Comparison of ENCODE assay signal across 19 mouse cellular contexts in genomic region chr5:5175090-5175489, GRCm38 (mm10).
DNase-seq lines count a peak whose midpoint lies in the region; ATAC-seq and TF ChIP-seq lines count a peak whose summit lies in the region.
"Had no signal": no experiment of that assay in that cellular context is flagged by ENCODE, and none has a peak within 500 bp of the region (broad histone marks: within the 10 kb centered on the region; RNA-seq: fewer than 3 reads in every experiment).

No protein-coding gene starts in this region.

- TF ChIP-seq POLR2A in limb, embryonic 14.5 days (IDR thresholded peaks at IDR 0.05; ENCODE audit: borderline replicate concordance, extremely low read depth, insufficient read depth, insufficient read length): no peak
- no peak for TF ChIP-seq POLR2A in embryonic fibroblast, embryonic 13.5 days (IDR thresholded peaks at IDR 0.05; ENCODE audit: low read depth, low read length)

- H3K4me2 ChIP-seq in forebrain, embryonic 11.5 days (ENCODE audit: low read depth, low read length, severe bottlenecking): no peak overlapping the region
- no peak overlapping the region for H3K4me2 ChIP-seq in forebrain, embryonic 15.5 days (replicated peaks)
- H3K4me2 ChIP-seq in limb, embryonic 14.5 days (replicated peaks; ENCODE audit: low read depth, low read length, severe bottlenecking): no peak overlapping the region
- H3K4me2 ChIP-seq: embryonic facial prominence, embryonic 15.5 days; limb, embryonic 12.5 days; liver, embryonic 15.5 days; midbrain, embryonic 11.5 days had no signal

- no peak for TF ChIP-seq CTCF in embryonic fibroblast, embryonic 13.5 days (IDR thresholded peaks at IDR 0.05; ENCODE audit: borderline replicate concordance, insufficient read depth, low read length)

- WGBS in forebrain, embryonic 11.5 days: 29% methylated on average over 1 of the region's 1 CpGs
- 2% methylated on average over 1 of the region's 1 CpGs for WGBS in forebrain, embryonic 15.5 days
- 33% methylated on average over 1 of the region's 1 CpGs for WGBS in limb, embryonic 14.5 days
- WGBS in limb, embryonic 10.5 days: 60% methylated on average over 1 of the region's 1 CpGs

- no peaks in the 10 kb centered on the region for H3K27me3 ChIP-seq in forebrain, embryonic 11.5 days (ENCODE audit: control insufficient read depth, insufficient read depth, low read length)
- H3K27me3 ChIP-seq in forebrain, embryonic 15.5 days: no peaks in the 10 kb centered on the region
- no peaks in the 10 kb centered on the region for H3K27me3 ChIP-seq in limb, embryonic 14.5 days (ENCODE audit: control insufficient read depth, insufficient read depth, low read length)
- H3K27me3 ChIP-seq in limb, embryonic 10.5 days (ENCODE audit: low read depth, poor library complexity, severe bottlenecking): no peaks in the 10 kb centered on the region
- H3K27me3 ChIP-seq: embryonic facial prominence, embryonic 15.5 days; limb, embryonic 12.5 days; liver, embryonic 15.5 days had no signal

- 0 out of 2 replicates have a peak, but pooled peaks cover 2% of the 10 kb centered on the region for H3K4me1 ChIP-seq in forebrain, embryonic 11.5 days (replicated peaks; ENCODE audit: control insufficient read depth, insufficient read depth, low read length)
- peaks cover 15% of the 10 kb centered on the region for H3K4me1 ChIP-seq in forebrain, embryonic 15.5 days
- no peaks in the 10 kb centered on the region for H3K4me1 ChIP-seq in limb, embryonic 14.5 days (ENCODE audit: control insufficient read depth, insufficient read depth, low read length)
- H3K4me1 ChIP-seq in limb, embryonic 10.5 days: peaks cover 8% of the 10 kb centered on the region
- H3K4me1 ChIP-seq in embryonic fibroblast, embryonic 13.5 days (ENCODE audit: control insufficient read depth, insufficient read depth, low read length): peaks cover 10% of the 10 kb centered on the region; the same call in 1 of the 2 replicates
- H3K4me1 ChIP-seq: liver, embryonic 15.5 days had no signal

- no peak overlapping the region for H3K4me3 ChIP-seq in forebrain, embryonic 11.5 days (ENCODE audit: low read depth, low read length)
- H3K4me3 ChIP-seq in forebrain, embryonic 15.5 days: no peak overlapping the region
- no peak overlapping the region for H3K4me3 ChIP-seq in limb, embryonic 14.5 days (replicated peaks; ENCODE audit: low read length)
- H3K4me3 ChIP-seq in limb, embryonic 10.5 days: no peak overlapping the region
- no peak overlapping the region for H3K4me3 ChIP-seq in embryonic fibroblast, embryonic 13.5 days (ENCODE audit: insufficient read depth, low read length)
- H3K4me3 ChIP-seq: embryonic facial prominence, embryonic 15.5 days; layer of hippocampus, adult 2 months; limb, embryonic 12.5 days; liver, embryonic 15.5 days had no signal

- no peak overlapping the region for H3K9ac ChIP-seq in forebrain, embryonic 11.5 days (ENCODE audit: low read length)
- no peak overlapping the region for H3K9ac ChIP-seq in forebrain, embryonic 15.5 days (replicated peaks)
- H3K9ac ChIP-seq in limb, embryonic 14.5 days (ENCODE audit: low read depth, low read length, severe bottlenecking): no peak overlapping the region
- H3K9ac ChIP-seq: embryonic facial prominence, embryonic 15.5 days; limb, embryonic 12.5 days; liver, embryonic 15.5 days had no signal

- no peak overlapping the region for H3K27ac ChIP-seq in forebrain, embryonic 11.5 days (ENCODE audit: low read depth, low read length)
- no peak overlapping the region for H3K27ac ChIP-seq in forebrain, embryonic 15.5 days (replicated peaks)
- H3K27ac ChIP-seq in limb, embryonic 14.5 days (replicated peaks; ENCODE audit: low read depth, low read length): no peak overlapping the region
- H3K27ac ChIP-seq in limb, embryonic 10.5 days: no peak overlapping the region
- peak overlapping the region; percentile 73 for H3K27ac ChIP-seq in embryonic fibroblast, embryonic 13.5 days (ENCODE audit: insufficient read depth, low read length)
- H3K27ac ChIP-seq: embryonic facial prominence, embryonic 15.5 days; layer of hippocampus, adult 2 months; limb, embryonic 12.5 days; liver, embryonic 15.5 days had no signal

- DNase-seq in forebrain, embryonic 11.5 days (ENCODE audit: low spot score): no peak
- DNase-seq in limb, embryonic 14.5 days (ENCODE audit: low spot score): peak; percentile 25
- DNase-seq in limb, embryonic 10.5 days (ENCODE audit: low spot score): no peak
- no peak for DNase-seq in cerebellum, adult 9-10 months
- DNase-seq: adrenal gland, postnatal 25 days; B cell, adult 2 months; cerebellum, postnatal 10 days; heart, adult 11 months; lung, postnatal 4 days; thymus, postnatal 14 days had no signal

- H3K36me3 ChIP-seq in forebrain, embryonic 11.5 days (ENCODE audit: control insufficient read depth, insufficient read depth, low read length): no peaks in the 10 kb centered on the region
- H3K36me3 ChIP-seq in forebrain, embryonic 15.5 days: no peaks in the 10 kb centered on the region
- no peaks in the 10 kb centered on the region for H3K36me3 ChIP-seq in limb, embryonic 14.5 days (ENCODE audit: control insufficient read depth, insufficient read depth, low read length)
- H3K36me3 ChIP-seq in limb, embryonic 10.5 days: no peaks in the 10 kb centered on the region
- H3K36me3 ChIP-seq: embryonic facial prominence, embryonic 15.5 days; limb, embryonic 12.5 days; liver, embryonic 15.5 days had no signal

- ATAC-seq in forebrain, embryonic 11.5 days (replicated peaks; ENCODE audit: low FRiP score): 0 out of 2 replicates have a peak, but pooled peaks have one; percentile 51
- no peak; the same call in 1 of the 2 replicates for ATAC-seq in forebrain, embryonic 15.5 days (replicated peaks)
- ATAC-seq in limb, embryonic 14.5 days (ENCODE audit: low FRiP score, low read depth): no peak
- ATAC-seq in monocyte, adult 5-6 weeks (replicated peaks; ENCODE audit: insufficient number of reproducible peaks, low FRiP score, low TSS enrichment, poor library complexity, severe bottlenecking): no peak
- no peak for ATAC-seq in erythroid progenitor cell, adult 5-6 weeks (replicated peaks; ENCODE audit: low FRiP score, poor library complexity, severe bottlenecking)

- H3K9me3 ChIP-seq in forebrain, embryonic 11.5 days (ENCODE audit: control insufficient read depth, low read length): no peaks in the 10 kb centered on the region
- no peaks in the 10 kb centered on the region for H3K9me3 ChIP-seq in forebrain, embryonic 15.5 days
- peaks cover 4% of the 10 kb centered on the region; the same call in 1 of the 2 replicates for H3K9me3 ChIP-seq in limb, embryonic 14.5 days (ENCODE audit: control insufficient read depth, low read length)
- no peaks in the 10 kb centered on the region for H3K9me3 ChIP-seq in limb, embryonic 10.5 days (replicated peaks)
- H3K9me3 ChIP-seq: embryonic facial prominence, embryonic 15.5 days; limb, embryonic 12.5 days; liver, embryonic 15.5 days had no signal
